Mouse (Mus musculus) cerebellum, adult 2 months (tissue): Measurements from ENCODE around the gene Ubxn4.
"Not testable (repeated sequence)": the region's sequence is repeated elsewhere in the genome, so short reads cannot be mapped to it uniquely, and the experiment has no call there.

ENCODE experiments used
- CTCF ChIP-seq: fragments of 200-500 bp; IDR thresholded peaks from 2 replicates; pipeline ENCODE4 v1.5.1; 2011; ENCODE audit warnings: low read depth, mild to moderate bottlenecking, control low read depth, low read length, moderate library complexity, borderline replicate concordance; ENCODE audit not compliant: insufficient read depth
- POLR2A ChIP-seq: fragments of 200-500 bp; IDR thresholded peaks from 2 replicates; pipeline ENCODE4 v1.6.1; 2011; ENCODE audit warnings: low read length, control low read depth, borderline replicate concordance; ENCODE audit not compliant: insufficient read depth

GRCm38 (mm10) chr1:128267061-128267460 lies 23.3 kb downstream of the Ubxn4 start:
- not testable (repeated sequence) for TF ChIP-seq POLR2A, CTCF
